In genomic region chrX:21651508-21652297, GRCm38 (mm10) we compare ENCODE assay signal across 15 mouse cellular contexts.
A peak's percentile ranks its signal among the peaks of the same experiment; 100 is the strongest.
DNase-seq lines count a peak whose midpoint lies in the region; ATAC-seq and TF ChIP-seq lines count a peak whose summit lies in the region.
"Had no signal": no experiment of that assay in that cellular context is flagged by ENCODE, and none has a peak within 500 bp of the region (broad histone marks: within the 10 kb centered on the region; RNA-seq: fewer than 3 reads in every experiment).

No protein-coding gene starts in this region.

- no peak for DNase-seq in lung, postnatal 25 days (ENCODE audit: low spot score)
- DNase-seq in Patski (ENCODE audit: low read depth, low spot score) = no peak
- DNase-seq in gastrocnemius, adult 2 months = peak; percentile 26
- DNase-seq in limb, embryonic 14.5 days (ENCODE audit: low spot score) = peak; percentile 75
- DNase-seq in forebrain, embryonic 10.5 days (ENCODE audit: extremely low spot score, low spot score) = no peak
- DNase-seq in kidney, postnatal 10 days = no peak
- DNase-seq: cerebellum, postnatal 10 days; lung, embryonic 14.5 days; thymus, postnatal 14 days had no signal

- H3K27ac ChIP-seq in lung, embryonic 16.5 days (ENCODE audit: low read length) = no peak overlapping the region
- H3K27ac ChIP-seq in gastrocnemius, adult 2 months = no peak overlapping the region
- no peak overlapping the region for H3K27ac ChIP-seq in limb, embryonic 14.5 days (replicated peaks; ENCODE audit: low read depth, low read length)
- H3K27ac ChIP-seq in forebrain, embryonic 10.5 days = no peak overlapping the region
- H3K27ac ChIP-seq: embryonic facial prominence, embryonic 12.5 days; heart, embryonic 13.5 days; hindbrain, postnatal 0 days; kidney, embryonic 15.5 days; midbrain, embryonic 10.5 days had no signal

- no peaks in the 10 kb centered on the region for H3K9me3 ChIP-seq in lung, embryonic 16.5 days (ENCODE audit: control insufficient read depth, low read length)
- no peaks in the 10 kb centered on the region for H3K9me3 ChIP-seq in limb, embryonic 14.5 days (ENCODE audit: control insufficient read depth, low read length)
- no peaks in the 10 kb centered on the region for H3K9me3 ChIP-seq in forebrain, embryonic 10.5 days
- H3K9me3 ChIP-seq: embryonic facial prominence, embryonic 12.5 days; heart, embryonic 13.5 days; kidney, embryonic 15.5 days; midbrain, embryonic 10.5 days had no signal

- POLR2A ChIA-PET in Patski (lab: Charles Lee) = no interaction called here

- no peaks in the 10 kb centered on the region for H3K36me3 ChIP-seq in lung, embryonic 16.5 days (ENCODE audit: control insufficient read depth, insufficient read depth, low read length)
- no peaks in the 10 kb centered on the region for H3K36me3 ChIP-seq in limb, embryonic 14.5 days (ENCODE audit: control insufficient read depth, insufficient read depth, low read length)
- no peaks in the 10 kb centered on the region for H3K36me3 ChIP-seq in forebrain, embryonic 10.5 days (replicated peaks)
- H3K36me3 ChIP-seq: embryonic facial prominence, embryonic 12.5 days; heart, embryonic 13.5 days; kidney, embryonic 15.5 days; midbrain, embryonic 10.5 days had no signal

- in situ Hi-C loops in Patski (cut with MboI; ENCODE audit: low pct_unique_long_range_greater_than_20kb) = no loop called here

- 68% methylated on average over 7 of the region's 7 CpGs for WGBS in lung, embryonic 16.5 days
- WGBS in limb, embryonic 14.5 days = 46% methylated on average over 7 of the region's 7 CpGs
- WGBS in forebrain, embryonic 10.5 days = 90% methylated on average over 7 of the region's 7 CpGs

- H3K4me1 ChIP-seq in lung, embryonic 16.5 days (replicated peaks; ENCODE audit: control insufficient read depth, insufficient read depth, low read length) = no peaks in the 10 kb centered on the region
- H3K4me1 ChIP-seq in limb, embryonic 14.5 days (ENCODE audit: control insufficient read depth, insufficient read depth, low read length) = no peaks in the 10 kb centered on the region
- H3K4me1 ChIP-seq in forebrain, embryonic 10.5 days = no peaks in the 10 kb centered on the region
- H3K4me1 ChIP-seq: embryonic facial prominence, embryonic 12.5 days; heart, embryonic 13.5 days; kidney, embryonic 15.5 days; midbrain, embryonic 10.5 days had no signal

- CTCF ChIA-PET in Patski (lab: Charles Lee) = no interaction called here

- intact Hi-C loops in gastrocnemius, adult 2 months (cut with DNase I) = no loop called here

- TF ChIP-seq POLR2A in limb, embryonic 14.5 days (IDR thresholded peaks at IDR 0.05; ENCODE audit: borderline replicate concordance, extremely low read depth, insufficient read depth, insufficient read length) = no peak

- H3K4me3 ChIP-seq in lung, embryonic 16.5 days (ENCODE audit: low read length) = no peak overlapping the region
- H3K4me3 ChIP-seq in gastrocnemius, adult 2 months = no peak overlapping the region
- no peak overlapping the region for H3K4me3 ChIP-seq in limb, embryonic 14.5 days (replicated peaks; ENCODE audit: low read length)
- no peak overlapping the region for H3K4me3 ChIP-seq in forebrain, embryonic 10.5 days
- H3K4me3 ChIP-seq: embryonic facial prominence, embryonic 12.5 days; heart, embryonic 13.5 days; kidney, embryonic 15.5 days; midbrain, embryonic 10.5 days had no signal

- H3K9ac ChIP-seq in lung, embryonic 16.5 days (ENCODE audit: low read length) = no peak overlapping the region
- H3K9ac ChIP-seq in limb, embryonic 14.5 days (ENCODE audit: low read depth, low read length, severe bottlenecking) = no peak overlapping the region
- H3K9ac ChIP-seq: embryonic facial prominence, embryonic 12.5 days; heart, embryonic 13.5 days; kidney, embryonic 15.5 days; lung, embryonic 14.5 days had no signal

- peak; percentile 41; the same call in 1 of the 2 replicates for ATAC-seq in lung, embryonic 16.5 days (ENCODE audit: low read depth)
- ATAC-seq in Patski = peak; percentile 35
- ATAC-seq in limb, embryonic 14.5 days (ENCODE audit: low FRiP score, low read depth) = peak; percentile 88
- ATAC-seq: hindbrain, postnatal 0 days had no signal

- no peaks in the 10 kb centered on the region for H3K27me3 ChIP-seq in lung, embryonic 16.5 days (ENCODE audit: control insufficient read depth, insufficient read depth, low read depth, low read length)
- H3K27me3 ChIP-seq in Patski = peaks cover 9% of the 10 kb centered on the region
- H3K27me3 ChIP-seq in limb, embryonic 14.5 days (ENCODE audit: control insufficient read depth, insufficient read depth, low read length) = no peaks in the 10 kb centered on the region
- H3K27me3 ChIP-seq in forebrain, embryonic 10.5 days (ENCODE audit: poor library complexity, severe bottlenecking) = no peaks in the 10 kb centered on the region
- H3K27me3 ChIP-seq: embryonic facial prominence, embryonic 12.5 days; heart, embryonic 13.5 days; kidney, embryonic 15.5 days had no signal

- no peak for TF ChIP-seq CTCF in Patski (IDR thresholded peaks at IDR 0.05)
- TF ChIP-seq CTCF in gastrocnemius, adult 2 months (IDR thresholded peaks at IDR 0.05) = no peak

- no peak overlapping the region for H3K4me2 ChIP-seq in lung, embryonic 16.5 days (ENCODE audit: low read depth, low read length)
- no peak overlapping the region for H3K4me2 ChIP-seq in limb, embryonic 14.5 days (replicated peaks; ENCODE audit: low read depth, low read length, severe bottlenecking)
- H3K4me2 ChIP-seq: embryonic facial prominence, embryonic 12.5 days; heart, embryonic 13.5 days; kidney, embryonic 15.5 days; lung, embryonic 14.5 days had no signal

Comparison
In these comparisons a context has a peak if more than half of its experiments do, and no peak if none do; other contexts are left out.
1. ATAC-seq: peak in every context shown above with its lines; median percentile 88 in limb, embryonic 14.5 days; 41 in lung, embryonic 16.5 days; 35 in Patski.
2. DNase-seq: peak in gastrocnemius, adult 2 months (single experiment) and limb, embryonic 14.5 days (single experiment); none in lung, postnatal 25 days (single experiment), Patski (single experiment), forebrain, embryonic 10.5 days (single experiment) and kidney, postnatal 10 days (single experiment).